Mouse (Mus musculus): Measurements from ENCODE around the gene Vrk3.

- no peak for TF ChIP-seq EP300 (IDR thresholded peaks at IDR 0.05; ENCODE audit: low read depth)
- no peak for TF ChIP-seq CTCF (IDR thresholded peaks at IDR 0.05; ENCODE audit: low read depth)
These were observed 14.5 kb upstream of the Vrk3 start for GRCm38 (mm10) chr7:44733723-44734122.
